Mouse (Mus musculus) lung, postnatal 36 days (tissue): ENCODE results near the gene Sgms1.
A peak's percentile ranks its signal among the peaks of the same experiment; 100 is the strongest.

Source experiments
- DNase-seq: peaks from one replicate; pipeline ENCODE4 v3.0.0; 2022; ENCODE audit warnings: mixed read lengths

Gene Sgms1

DNA sequence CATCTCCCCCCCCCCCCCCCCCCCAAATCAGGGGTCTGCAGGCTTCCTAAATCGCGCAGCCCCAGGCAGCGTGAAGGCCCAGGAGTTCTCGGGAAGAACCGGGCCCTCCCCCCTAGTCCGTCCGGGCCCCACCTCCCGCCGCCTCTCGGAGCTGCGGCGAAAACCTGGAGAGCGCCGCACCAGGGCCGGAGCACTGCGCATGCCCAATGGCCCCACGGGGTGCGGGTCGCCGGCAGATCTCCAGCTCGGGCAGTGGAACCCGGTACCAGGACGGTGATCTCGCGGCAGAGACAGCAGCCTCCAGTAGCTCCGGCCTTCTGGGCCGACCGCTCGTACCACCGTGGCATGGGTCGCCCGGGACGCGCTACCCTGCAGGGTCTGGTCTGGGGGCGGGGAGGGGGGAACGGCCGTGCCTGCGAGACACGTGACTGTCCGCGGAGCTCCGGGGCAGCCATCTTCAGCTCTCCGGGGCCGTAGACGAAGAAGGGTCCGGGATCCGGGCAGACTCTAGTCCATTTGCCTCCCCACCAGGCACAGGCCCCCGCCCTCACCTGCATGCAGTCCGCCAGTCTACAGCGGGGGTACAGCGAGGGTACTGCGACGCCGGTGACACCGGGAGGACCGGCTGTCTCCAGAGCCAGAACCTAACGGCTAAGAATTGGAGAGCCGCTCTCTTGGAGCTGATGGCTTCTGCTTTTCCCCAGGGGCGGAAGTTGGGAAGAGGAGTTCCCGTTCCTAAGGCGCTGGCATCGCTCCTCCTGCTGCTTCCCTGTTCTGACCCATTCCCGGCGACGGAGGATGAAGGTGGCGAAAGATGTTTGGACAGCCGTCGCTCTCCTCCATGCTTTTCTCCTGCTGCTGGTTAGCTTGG lies at the start of gene Sgms1:
TSS of gene Sgms1 (minus strand) at position 714 of the 871 bp plus-strand sequence.
- peak; percentile 90 for DNase-seq

DNA sequence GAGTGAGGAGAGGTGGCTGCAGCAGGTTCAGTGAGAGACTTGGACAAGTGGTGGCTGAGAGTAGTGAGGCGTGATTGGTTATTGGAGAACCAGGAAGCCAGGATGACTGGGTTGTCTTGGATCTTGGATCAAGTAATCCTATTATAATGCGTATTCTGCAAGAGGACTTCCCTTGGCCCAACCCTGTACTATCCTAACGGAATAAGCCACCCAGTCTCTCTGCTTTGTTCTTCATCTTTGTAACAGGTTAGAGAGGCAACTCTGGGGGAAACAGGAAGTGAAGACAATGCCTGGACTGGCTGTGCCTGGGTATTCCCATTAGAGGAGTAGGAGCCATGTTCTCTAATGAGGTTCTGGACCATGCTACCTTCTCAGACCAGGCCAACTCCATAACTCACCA lies 36.3 kb upstream of the Sgms1 start:
- DNase-seq: no peak

DNA sequence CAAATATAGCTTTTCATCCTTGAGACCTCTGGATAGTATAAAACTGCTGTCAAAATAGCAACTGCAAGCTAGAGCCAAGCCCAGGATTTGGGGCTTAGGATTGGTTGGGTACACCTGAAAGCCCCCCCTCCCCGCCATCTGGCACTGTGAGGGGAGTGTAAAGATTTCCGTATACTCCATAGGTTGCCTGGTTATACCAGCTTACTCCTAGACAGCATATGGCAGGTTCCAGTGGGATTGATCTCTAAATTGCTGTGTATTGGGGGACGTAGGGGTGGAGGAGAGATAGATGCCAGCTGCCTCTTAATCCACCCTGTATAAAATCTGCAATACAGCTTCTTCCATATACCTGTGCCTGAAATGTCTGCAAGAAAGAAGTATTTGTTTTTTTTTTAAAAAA lies 35.2 kb upstream of the Sgms1 start:
- DNase-seq: no peak

DNA sequence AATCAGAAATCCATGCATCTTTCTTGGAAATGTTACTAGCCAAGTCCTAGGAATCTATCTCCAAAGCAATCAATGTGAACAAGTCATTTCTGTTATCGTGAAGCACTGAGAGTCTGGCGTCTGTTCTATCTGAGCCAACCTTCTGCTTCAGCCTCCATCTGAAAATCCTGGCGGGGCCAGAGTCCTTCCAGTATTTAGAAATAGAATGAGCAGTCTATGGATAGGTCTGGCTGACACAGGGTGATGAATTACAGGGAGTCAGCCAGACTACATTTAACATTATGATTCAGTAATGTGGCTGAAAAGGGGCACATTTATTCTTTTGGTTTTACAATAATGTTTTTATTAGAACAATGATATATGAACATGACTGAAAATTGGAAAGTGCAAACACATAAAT lies 29.6 kb upstream of the Sgms1 start:
- no peak for DNase-seq

DNA sequence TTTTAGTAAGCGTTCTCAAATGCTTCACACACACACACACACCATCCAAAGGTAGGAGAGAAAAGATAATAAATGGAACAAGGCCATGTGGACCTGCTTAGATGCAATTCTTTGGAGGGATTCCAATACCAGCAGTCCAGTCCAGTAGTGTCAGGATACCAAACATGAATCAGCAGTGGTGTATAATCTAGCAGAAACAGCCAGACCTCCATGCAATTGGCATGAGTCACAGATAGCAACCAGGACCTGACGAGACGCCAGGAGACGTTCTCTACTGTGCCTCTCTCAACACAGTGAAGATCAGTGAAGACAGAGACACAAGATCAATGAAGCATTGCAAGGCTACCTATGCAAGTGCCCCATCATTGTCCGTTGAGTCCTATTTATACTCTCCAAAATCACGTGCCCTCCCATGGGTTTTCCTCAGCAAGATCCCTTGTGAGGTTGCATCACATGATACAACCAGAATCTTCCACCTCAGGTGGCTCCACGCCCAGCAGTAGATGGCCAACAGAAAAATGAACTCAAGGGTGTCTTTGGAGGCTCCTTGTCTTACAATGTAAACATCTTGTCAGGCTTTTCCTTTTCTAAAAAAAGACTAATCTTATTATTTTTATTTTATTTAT lies 27.3 kb upstream of the Sgms1 start:
- DNase-seq: no peak

DNA sequence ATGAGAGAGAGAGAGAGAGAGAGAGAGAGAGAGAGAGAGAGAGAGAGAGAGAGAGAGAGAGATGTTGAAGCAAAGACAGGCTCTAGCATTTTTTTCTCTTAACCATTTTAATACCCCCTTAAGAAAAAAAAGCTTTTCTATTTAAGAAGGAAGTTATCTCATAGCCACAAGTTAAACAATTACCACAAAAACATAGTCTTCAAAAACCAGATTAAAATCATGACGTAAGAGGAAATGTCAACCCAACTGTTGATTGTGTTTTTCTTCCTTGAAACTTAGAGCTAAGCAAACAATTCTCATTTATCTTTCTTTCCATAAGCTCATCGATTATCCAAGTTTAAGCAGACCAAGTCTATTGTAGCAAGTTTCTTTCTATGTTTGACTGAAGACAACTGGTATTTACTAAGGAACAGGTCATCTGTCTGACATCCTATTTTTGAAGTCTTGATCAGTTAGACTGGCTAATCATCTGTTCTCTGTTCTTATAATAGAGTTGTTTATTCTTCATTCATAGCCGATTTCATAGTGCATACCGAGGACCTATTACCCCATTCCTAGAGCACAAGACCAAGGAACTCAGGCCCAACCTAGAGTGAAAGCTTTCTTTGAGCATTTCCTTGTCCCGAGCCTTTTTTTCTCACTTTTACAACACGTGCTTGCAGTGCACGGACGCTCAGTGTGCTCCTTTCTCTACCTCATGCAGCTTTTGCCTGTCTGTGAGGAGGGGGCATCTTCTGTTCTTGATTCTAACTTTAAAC lies 20.3 kb upstream of the Sgms1 start:
- no peak for DNase-seq

DNA sequence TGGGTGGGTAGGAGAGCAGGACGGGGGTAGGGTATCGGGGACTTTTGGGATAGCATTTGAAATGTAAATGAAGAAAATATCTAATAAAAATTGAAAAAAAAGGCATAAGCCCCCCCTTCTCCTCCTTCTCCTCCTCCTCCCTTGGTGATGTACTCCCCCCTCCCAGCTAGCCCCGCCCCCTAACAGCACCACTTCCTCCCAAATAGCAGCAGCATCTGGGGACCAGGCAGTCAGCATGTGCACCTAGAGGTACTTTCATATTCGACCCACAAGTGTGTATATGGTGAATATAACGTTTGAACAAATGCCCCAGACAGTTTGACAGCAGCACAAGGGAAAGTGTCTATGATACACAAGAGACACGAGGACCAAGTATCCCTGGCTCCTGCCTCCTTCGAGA lies 17.2 kb upstream of the Sgms1 start:
- no peak for DNase-seq

DNA sequence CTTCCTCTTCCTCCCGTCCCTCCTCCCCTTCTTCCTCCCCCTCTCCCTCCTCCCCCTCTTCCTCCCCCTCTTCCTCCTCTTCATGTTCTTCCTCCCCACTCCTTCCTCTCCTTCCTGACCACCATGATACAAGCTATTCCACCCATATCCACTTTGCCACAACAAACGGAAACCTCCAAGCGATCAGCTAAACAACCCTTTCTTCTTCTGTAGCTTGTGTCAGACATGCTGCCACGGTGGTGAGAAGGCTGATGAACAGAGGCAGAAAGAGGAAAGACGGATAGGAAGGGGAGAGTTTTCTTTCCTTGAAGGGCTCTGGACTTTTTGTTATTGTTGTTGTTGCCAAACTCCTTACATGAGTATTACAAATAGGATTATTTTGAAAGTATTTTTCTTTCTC lies 14.9 kb upstream of the Sgms1 start:
- no peak for DNase-seq

DNA sequence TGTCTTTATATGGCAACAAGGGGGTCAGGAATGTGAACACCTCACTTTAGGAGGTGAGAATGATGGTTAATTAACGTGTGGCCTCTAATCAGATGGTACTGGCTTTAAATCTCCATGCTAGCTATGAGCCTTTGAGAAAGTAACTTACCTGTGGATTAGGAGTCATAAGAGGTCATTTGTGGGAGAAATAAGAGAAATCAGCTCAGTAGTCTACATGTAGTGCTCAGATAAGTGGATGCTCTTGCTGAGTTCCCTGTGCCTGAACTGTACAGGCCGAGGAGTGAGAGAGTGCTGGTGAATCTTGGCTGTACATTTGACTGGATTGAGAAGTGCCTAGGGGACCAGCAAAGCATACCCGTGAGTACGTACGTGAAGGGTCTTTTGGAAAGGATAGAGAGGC lies 14.3 kb upstream of the Sgms1 start:
- DNase-seq: no peak

DNA sequence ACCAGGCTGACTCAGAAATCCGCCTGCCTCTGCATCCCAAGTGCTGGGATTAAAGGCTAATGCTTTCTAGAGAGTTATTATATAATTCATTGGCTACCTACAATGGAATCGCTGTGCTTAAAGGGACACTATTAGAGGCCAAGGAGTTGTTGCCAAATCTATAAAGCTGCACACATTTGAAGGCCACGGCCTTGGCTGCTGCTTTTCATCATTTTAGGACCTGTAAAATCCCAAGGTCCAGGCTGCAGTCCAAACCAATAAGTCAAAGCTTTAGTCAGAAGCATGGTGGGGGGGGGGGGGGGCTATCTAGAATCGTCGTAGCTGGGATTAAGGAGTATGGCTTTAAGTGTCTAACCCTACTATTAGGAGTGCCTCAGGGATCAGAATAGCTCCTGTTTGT lies 9.0 kb upstream of the Sgms1 start:
- DNase-seq: no peak

DNA sequence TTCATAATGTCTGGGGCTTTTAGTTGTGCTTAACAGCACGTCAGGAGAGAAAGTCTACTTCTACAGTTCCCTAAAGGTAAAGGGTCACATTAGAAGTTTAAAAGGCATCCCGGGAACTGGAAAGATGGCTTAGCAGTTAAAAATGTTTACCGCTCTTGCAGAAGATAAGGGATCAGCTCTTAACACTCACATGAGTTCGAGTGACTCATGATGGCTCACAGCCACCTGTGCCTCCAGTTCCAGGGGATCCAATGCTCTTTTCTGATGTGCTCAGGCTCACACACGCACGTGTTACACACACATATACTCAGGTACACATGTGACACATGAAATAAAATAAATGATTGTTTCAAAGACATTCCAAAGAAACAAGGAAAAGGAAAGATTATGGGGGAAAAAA lies 6.8 kb upstream of the Sgms1 start:
- no peak for DNase-seq

DNA sequence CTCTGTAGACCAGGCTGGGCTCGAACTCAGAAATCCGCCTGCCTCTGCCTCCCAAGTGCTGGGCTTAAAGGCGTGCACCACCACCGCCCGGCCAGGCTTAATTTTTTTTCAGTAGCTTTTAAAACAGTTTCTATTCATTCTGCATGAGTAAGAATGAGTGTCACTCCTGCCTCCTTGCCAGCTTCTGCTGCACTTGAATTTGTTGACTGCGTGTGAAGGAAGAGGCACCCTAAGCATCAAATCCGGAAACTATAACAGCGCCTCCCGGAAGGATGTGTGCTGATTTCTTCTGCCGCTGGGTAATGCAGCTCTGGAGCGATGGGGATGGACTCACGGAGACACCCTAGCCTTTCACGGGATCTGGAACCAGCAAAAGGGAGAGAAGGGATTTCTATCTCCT lies 5.3 kb upstream of the Sgms1 start:
- no peak for DNase-seq

DNA sequence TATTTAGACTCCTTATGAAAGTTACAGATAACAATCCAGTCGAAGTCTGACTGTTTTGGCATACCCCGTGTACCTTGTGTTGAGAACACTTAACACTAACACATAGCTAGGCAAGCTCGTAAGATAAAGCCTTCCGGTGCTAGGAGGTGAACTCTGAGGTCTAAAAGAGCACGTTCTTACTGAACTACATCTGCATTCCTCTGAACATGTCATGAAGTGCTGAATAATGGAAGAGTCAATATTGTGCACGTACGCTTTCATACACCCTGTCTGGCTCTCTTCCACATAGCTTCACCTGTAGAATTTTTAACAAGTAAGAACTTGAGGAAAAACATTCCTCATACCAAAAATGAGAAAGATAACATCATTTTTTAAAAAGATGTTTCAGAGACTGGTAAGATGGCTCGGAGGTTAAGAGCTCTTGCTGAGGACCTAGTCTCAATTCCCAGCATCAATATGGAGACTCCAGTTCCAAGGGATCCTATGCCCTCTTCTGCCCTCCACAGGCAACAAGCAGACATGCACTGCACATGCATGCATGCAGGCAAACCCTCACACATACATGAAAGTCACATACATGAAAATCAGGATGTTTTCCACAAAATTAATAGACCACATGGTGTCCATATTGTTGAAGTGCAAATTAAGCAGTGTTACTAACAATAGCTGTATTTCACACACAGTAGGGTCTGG lies 4.4 kb upstream of the Sgms1 start:
- no peak for DNase-seq

DNA sequence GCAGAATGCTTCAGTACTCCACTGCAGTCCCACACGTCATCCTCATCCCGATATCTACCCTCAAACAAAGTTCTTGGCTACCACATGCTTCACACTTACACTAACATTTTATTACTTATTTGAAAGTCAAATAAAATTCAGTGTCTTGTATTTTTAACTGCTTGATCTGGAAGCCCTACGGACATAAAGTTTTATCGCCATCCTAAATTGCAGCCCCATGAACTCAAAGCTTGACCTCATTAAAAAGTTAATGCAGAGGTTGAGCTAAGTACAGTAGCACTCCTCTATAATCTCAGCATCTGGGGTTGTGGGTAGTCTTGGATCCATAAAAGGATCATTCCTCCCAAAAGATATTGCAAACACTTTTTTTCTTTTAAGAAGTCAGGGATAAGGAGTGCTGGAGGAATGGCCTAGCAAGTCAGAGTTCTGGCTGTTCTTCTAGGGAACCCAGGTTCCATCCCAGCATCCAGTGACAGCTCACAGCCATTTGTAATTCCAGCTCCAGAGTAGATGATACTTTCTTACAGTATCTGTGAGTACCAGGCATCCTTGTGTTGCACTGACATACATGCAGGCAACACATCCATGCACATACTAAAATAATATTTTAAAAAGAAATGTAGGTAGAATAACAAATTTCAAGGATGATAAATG lies 3.7 kb upstream of the Sgms1 start:
- DNase-seq: no peak

DNA sequence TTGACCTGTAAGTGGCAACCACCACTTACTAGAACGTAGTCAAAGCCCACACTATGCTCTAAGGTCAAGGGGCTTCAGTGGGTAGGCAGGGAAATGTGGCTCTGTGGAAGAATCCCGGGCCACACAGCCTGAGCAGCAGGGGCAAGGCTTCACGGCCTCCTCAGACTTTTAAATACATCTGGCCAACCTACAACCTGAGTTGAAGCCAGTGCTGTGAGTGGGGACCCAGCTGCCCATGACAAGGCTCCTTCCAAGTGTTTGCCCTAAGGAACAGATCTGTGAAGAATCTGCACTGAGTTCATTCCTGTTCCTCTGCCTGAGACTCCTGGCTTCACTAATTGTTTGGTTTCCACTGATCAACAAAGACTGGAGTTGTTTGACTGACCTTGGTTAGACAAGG lies 1.9 kb upstream of the Sgms1 start:
- DNase-seq: no peak

DNA sequence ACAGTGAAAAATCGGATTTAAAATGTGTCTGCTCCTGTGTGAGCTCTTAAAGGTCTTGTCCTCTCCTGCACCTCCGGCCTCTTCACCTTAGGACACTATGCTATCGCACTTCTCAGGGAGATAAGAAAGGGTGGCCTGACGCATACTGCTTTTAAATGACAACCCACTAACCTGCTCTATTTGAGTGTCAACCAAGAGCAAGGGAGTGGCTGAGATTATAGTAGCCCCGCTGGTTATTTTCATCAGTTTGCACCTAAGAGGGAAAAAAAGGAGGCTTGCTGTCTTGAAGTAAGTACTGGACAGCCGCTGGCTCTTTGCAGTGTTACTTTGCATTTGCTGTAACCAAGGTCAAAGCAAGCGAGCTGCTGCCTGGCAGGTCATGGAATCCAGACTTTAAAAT lies 602 bp upstream of the Sgms1 start:
- no peak for DNase-seq

DNA sequence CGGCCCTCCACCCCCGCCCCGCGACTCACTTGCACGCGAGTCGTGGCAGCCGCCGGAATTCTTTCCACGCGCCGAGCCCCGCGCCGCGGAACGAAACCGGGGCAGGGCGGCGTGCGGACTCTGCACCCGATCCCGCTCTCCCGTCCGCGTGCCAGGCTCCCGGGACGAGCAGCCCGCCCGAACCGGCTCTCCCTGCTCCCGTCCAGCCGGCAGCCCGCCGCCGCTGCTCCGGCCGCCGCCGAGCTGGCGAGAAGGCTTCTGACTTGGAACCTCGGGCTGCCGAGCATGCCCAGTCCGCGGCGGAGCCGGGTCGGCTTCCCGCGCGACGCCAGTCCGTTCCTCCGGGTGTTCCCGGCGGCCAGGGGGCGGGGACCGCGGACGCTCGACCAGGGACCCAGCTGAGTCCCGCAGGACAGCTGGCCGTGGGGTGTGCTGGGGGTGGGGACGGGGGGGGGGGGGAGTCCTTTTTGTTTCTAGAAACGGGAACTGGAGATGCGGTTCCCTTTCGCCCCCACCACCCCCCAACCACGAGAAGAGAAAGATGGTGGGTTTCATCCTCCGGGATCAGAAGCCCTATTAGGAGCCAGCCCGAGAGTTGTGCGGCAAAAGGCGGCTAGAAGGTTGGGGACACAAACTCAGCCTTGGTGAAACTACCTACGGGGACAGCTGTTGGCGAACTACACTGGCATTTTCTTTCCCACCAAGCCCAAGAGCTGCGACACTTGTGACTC lies 1.2 kb downstream of the Sgms1 start:
- peak; percentile 95 for DNase-seq

DNA sequence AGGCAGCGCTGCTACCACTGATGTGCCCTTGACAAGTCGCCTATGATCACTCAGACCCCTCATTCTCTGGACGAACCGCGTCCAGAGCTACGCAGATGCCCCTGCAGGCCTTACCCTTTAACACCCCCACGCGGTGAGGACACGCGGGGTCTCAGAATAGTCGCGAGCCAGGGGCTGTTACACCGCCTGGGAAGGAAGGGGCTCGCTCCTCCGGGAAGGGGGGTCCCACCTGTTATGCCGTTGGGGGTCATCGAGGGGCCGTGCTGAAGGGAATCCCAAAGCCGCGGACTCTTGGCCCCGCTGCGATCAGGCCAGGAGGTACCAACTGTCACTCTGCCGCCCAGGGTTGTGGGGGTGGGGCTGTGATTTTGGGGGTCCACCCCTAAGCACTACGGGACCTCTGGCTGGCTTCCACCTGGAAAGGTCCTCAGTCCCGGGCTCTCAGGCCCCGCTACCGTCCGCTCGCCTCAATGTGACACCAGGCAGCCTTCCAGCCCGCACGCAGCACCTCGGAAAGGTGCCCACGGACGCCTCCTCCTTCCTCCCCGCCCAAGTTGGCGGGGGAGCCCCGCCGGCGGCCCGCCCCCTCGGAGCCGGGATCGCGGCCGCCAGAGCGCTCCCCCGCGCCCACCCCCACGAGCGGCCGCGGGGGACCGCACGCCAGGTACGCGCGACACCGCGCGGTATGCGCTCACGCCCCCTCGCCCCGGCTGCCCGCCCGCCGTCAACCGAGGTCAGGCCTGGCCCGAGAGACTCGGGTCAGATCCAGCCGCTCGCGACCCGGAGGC lies 1.9 kb downstream of the Sgms1 start:
- DNase-seq: peak; percentile 44

DNA sequence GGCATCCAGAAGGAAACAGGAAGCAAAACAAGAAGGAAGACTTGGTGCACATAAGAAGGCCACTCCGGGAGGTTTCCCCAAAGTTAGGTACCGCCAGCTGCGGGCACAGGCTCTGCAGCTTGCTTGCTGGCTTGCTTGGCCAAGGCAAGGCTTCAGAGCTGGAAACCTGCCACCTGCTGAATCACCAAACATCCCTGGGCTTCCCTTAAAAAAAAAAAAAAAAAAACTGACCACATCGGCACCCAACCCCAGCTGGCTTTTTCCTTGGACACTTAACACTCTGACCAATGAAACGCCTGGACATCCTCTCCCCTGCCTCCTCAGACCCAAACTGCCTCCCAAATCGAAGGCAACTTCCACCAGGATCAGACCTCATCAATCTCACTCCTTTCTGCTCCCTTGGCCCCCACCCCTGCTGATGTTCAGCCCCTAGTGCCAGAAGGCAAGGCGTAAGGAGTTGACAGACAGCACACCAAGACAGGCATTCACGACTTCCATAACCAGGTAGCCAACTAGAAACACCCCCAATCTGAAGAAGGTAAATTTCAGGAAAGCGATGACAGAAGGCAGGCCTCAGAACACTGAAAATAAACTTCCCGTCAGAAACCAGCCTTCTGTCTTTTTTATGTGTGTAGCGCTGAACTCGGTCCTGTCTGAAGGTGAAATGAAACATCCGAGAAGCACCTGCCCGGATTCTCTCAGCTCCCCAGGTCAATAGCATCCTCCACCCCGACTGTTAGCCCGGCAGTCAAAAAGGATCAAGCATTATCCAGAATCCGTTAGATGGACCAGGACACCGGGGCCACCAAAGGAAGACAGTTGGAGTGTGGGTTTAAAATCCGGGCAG lies 2.7 kb downstream of the Sgms1 start:
- peak; percentile 86 for DNase-seq

DNA sequence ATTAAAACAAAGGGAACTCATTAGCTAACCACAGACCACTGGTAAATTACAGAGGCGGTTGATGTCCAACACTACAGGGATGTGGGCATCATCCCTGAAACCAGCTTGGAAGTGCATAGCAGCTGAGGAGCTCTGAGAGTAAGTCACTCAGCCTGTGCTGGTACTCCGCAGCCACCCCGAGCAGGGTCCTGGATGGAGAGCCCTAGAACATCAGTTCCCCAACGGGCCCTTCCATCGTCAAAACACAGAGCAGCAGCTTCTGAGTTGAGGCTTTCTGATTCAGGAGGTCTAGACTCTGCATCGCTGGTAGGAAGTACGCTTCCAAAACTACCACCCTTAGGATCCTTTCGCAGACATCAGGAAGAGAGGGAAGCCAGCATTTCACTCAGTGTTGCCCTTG lies 5.8 kb downstream of the Sgms1 start:
- DNase-seq: no peak
